Mouse (Mus musculus) left cerebral cortex, adult 8-10 months (tissue): Measurements from ENCODE around the gene Tmem45a2. TPM values are rescaled to one million over a fixed set of nuclear protein-coding genes. Genes with fewer than 3 reads are reported as not detected.

Experiments
- total RNA-seq, 4 experiments: library from RNA; stranded (reverse); gene quantifications; 2 replicates each; pipeline ENCODE4 v1.2.4; 2022

The Tmem45a2 gene
- total RNA-seq, 4 experiments from 2014 or later: 0.16 to 0.34 TPM; not detected in 2

Other genes starting within 250 kb of the Tmem45a2 start
- gene Tmem45a, start 185.2 kb downstream of the Tmem45a2 start, total RNA-seq: 1 to 10 TPM in 1 of 4 experiments, under 1 TPM in 3; 0.46 to 1.5 (median 0.70) TPM
- gene Lnp1, start 143.3 kb downstream of the Tmem45a2 start, total RNA-seq: 1 to 10 TPM; 1.0 to 5.0 (median 2.5) TPM
- gene Tomm70a, start 50.3 kb upstream of the Tmem45a2 start, total RNA-seq: 100 to 1,000 TPM; 105 to 125 (median 117) TPM
- 10 to 100 TPM; 11.4 to 16.4 (median 14.9) TPM for gene Nit2, start 96.0 kb upstream of the Tmem45a2 start, total RNA-seq
- gene Tbc1d23, start 160.1 kb upstream of the Tmem45a2 start, total RNA-seq: 10 to 100 TPM; 46.3 to 50.2 (median 46.6) TPM
- under 1 TPM; 0.23 to 0.39 (median 0.28) TPM for gene Tmem30c, start 221.5 kb upstream of the Tmem45a2 start, total RNA-seq